Mouse (Mus musculus) erythroblast, adult 5-6 weeks (primary cell): ENCODE measurements around the gene Gdpd3. TPM values are rescaled to one million over a fixed set of nuclear protein-coding genes. Genes with fewer than 3 reads are reported as not detected.
"Not testable (repeated sequence)": the region's sequence is repeated elsewhere in the genome, so short reads cannot be mapped to it uniquely, and the experiment has no call there.

Experiments
- ATAC-seq: replicated peaks from 2 replicates; pipeline ENCODE4 v1.8.0; 2016; ENCODE audit warnings: moderate number of reproducible peaks, mild to moderate bottlenecking, moderate TSS enrichment, inconsistent platforms; ENCODE audit not compliant: poor library complexity, low FRiP score, severe bottlenecking
- total RNA-seq, 2 experiments: library from RNA; stranded (forward) in 1 of 2; stranded (reverse) in 1 of 2; fragments of 150-400 nt in 1 of 2; fragments of 200-764, 138-1000 nt in 1 of 2; gene quantifications; 2 replicates each; pipeline versions ENCODE4 v1.2.3 to v1.2.4; 2015 to 2017; ENCODE audit warnings: low replicate concordance in 2 of 2

The Gdpd3 gene
- total RNA-seq, 2 experiments from 2014 or later: 7.2 TPM; not detected in 1

DNA sequence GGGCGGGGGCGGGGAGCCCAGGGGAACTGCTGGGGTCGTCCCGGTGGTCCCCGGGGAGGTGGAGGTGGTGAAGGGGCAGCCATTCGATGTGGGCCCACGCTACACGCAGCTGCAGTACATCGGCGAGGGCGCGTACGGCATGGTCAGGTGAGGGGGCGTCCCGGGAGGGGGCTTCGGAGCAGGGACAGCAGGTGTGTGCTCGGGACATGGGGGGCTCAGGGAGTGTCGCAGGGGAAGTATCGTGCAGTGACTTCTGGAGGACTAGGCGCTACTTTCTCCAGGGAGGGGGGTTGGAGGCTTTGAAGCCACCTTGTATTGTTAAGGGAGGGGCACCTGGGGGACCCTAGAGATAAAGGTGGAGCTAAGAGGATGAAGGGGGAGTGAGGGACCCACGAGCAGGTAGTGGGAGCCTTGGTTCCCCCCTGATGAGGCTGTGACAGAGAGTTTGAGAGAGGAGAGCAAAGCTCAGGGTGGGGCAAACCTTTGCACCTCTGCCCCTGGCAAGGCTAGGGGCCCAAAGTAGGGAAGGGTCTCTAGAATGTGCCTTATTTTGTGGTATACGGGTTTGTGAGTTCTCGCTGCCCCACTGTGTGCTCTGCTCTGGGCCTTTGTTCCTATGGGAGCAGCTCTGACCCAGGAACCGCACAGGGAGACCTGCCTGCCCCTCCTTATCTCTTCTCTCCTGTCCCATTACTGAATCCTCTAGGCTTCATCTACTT is 6.3 kb upstream of the Gdpd3 start:
- ATAC-seq: peak; percentile 45

DNA sequence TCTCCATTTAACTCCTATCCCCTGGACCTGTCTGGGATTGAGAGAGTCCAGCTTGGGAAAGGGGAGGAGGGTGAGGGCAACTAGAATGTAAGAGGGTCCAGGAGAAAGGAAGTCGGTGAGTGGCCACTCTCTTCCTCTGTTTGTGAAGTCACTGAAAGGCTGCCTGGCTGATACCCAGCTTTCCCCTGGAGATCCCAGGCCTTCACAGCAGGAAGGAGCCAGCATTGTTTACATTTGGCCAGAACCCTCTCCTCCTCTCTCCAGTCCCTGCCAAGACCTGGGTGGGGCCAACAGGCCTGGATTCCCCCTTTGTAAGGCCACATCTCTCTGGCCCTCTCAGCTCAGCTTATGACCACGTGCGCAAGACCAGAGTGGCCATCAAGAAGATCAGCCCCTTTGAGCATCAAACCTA is 5.7 kb upstream of the Gdpd3 start:
- no peak for ATAC-seq

DNA sequence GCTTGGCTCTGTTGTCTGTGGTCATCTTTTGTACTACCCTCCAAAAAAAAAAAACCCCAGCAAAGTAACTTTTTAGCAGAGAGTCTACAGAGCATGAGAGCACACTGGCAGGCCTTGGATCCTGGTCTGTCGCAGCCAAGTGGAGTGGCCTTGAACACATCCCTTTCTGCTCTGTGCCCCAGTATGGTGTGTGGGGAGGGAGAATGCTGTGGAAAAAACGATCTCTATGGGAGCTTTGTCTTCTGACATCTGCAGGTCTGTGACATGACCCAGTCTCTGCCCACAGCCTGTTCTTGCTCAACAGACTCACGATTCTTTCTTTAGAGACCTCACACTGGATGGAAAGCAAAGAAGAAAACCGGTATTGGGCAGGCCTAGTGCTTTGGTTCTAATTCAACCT is 5.2 kb upstream of the Gdpd3 start:
- ATAC-seq: no peak

DNA sequence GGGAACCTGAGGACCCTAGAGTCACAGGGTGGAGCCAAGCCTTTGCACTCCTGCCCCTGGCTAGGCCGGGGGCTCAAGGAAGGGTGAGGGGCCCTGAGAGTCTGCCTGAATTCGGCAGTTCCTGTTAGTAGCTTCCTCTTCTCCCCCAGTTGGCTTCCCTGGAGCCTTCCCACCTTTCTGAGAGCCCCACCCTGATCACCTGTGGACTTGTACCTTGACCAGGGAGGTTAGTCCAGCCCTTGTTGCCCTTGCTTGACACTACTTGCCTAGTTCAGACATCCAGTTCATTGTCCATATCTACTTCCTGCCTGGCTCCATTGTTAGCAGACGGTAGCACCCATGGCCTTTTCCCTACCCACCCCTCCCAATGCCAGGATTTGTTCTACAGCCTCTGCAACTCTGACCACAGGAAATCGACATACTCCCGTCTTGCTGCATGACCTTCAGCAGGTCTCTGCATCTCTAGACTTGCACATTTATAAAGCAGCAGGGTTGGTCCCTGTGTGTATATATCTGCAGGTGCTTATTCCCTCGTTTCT is 4.5 kb upstream of the Gdpd3 start:
- ATAC-seq: no peak

DNA sequence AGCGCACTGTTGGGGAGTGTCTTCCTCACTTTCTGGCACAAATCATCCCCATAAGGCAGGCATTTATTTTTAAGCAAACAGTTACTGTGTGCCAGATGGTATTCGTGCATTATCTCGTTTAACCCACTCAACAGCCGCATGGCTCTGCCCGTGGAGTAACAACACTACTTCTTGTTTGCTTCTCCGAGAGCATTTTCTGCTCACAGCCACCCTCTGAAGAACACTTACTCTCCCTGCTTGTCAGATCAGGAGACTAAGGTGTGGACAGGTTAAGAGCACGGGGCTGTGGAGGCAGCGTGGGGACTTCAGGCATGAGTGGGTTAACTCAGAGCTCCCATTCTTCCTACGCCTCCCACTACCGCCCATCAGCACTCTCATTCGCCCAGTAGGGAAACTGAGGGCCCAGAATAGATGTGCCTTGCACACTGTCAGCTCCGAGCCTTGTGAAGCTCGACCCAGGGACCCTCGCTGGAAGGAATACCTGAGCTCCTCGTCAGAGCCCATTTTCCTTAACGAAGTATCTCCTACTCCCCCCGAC is 3.6 kb upstream of the Gdpd3 start:
- no peak for ATAC-seq

DNA sequence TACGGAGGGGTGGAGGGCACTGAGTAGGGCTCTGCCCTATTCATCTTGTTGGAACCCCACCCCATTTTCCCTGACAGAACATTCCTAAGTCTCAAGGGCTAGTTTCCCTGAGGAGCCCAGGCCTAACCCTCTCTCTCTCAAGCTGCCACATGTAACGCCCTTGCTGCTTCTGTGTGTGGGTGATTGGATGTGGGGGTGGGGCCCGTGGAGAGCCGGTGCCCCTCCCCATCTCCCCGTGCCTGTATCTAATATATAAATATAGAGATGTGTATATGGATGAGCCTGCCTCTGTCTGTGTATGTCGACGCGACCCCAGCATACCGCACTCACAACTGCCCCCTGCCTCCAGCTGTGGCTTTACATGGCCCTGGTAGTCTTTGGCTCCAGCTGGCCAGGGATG is 594 bp upstream of the Gdpd3 start:
- 0 out of 2 replicates have a peak, but pooled peaks have one; percentile 17 for ATAC-seq

DNA sequence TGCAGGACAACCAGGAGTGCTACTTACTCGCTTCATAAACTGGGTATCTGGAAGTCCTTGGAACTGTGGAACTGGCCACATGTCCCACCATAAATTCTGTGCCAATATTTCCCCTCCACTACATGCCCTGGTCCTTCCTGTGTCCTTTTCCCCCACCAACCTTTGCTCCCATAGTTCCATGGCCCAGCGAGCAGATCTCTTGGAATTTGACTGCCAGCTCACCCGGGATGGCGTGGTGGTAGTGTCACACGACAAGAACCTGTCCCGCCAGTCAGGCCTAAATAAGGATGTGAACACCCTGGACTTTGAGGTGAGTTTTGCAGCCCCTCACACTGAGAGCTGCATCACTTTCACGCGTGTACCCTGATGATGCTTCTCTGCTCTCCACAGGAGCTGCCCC is 867 bp downstream of the Gdpd3 start:
- no peak for ATAC-seq

DNA sequence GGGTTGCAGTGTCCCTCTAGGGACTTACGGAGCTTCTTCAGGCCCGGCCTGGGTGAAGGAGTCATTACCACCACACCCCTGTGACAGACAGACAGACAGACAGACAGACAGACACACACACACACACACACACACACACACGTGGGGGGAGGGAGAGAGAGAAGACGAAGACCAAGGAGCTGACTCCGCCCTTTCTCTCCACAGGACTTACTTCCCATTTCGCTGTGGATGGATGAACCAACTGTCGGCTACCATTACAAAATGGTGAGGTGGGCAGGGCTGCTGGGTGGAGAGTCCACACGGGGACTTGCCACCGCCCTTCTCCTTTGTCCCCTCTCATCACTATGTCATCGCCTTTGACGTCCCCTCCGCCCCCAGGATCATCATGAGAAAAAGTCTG is 4.7 kb downstream of the Gdpd3 start:
- ATAC-seq: no peak

DNA sequence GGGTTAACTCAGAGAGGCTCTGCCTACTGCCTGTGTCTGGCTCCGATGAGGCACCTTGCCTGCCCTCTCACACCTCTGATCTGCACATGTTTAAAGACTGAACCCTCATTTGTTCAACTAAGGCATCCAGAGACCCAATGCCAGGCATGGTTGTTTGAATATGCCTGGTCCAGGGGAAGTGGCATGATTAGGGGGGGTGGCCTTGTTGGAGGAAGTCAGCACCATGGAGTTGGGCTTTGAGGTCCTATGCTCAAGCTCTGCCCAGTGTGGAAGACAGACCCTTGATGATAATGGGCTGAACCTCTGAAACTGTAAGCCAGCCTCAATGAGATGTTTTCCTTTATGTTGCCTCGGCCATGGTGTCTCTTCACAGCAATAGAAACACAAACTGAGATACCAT is 7.2 kb downstream of the Gdpd3 start:
- no peak for ATAC-seq

DNA sequence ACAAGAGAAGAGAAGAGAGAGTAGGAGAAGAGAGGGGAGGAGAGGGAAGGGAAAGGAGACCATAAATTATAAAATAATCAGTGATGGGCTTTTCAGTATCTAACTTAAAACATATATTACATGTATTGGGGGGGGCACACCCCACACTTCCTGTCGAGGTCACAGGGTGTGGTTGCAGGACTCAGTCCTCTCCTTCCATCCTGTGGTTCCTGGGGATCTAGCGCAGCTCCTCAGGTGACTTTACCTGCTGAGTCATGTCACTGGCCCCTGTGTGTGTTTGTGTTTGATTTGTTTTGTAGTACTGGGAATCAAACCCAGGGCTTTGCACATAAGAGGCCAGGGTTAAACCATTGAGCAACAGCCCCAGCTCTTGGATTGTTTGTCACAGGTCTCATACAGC is 8.3 kb downstream of the Gdpd3 start:
- ATAC-seq: no peak

DNA sequence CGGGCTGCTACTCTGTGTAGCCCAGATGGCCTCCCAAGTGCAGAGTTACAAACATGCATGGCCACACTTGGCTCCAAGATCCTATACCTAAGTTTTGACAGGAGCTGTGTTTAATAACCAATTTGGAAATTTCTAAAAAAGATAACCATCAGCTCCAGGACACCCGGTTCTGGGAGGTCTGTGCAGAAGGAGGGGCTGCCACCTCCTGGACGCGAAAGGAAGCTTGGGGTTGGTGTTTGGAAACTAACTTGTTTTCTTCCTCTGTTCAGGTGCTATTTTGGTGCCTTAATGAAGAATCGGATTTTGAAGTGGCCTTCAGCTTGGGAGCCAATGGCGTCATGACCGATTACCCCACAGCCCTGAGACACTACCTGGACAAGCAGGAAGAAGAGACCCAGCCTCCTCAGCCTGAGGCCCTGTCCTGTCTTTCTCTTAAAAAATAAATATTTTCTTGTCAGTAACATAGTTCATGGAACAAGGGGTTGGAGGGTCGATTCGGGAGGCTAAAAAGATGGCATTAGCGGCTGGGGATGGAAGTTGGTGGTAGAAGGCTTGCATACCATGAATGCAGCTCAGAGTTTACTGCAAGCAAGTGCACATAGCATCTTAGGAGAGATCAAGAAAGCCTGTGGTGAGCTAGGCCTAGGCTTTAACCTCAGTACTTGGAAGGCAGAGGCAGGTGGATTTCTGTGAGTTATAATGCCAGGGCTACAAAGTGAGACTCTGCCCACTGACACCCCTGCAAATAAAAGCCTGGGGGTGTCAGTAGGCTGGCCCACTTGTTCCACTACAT is 9.2 kb downstream of the Gdpd3 start:
- no peak for ATAC-seq

DNA sequence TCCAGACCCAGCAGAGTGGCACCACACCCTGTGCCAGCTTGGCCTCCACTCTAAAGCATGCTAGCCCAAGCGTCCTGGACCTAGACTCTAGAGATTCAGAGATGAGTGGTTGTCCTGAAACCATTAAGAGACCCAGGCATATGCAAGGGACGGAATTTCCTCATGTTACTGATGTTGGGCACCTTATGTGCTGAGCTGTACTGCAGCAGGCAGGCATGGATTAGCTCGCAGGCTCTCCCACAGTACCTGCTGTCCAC is 9.8 kb downstream of the Gdpd3 start:
- ATAC-seq: no peak

DNA sequence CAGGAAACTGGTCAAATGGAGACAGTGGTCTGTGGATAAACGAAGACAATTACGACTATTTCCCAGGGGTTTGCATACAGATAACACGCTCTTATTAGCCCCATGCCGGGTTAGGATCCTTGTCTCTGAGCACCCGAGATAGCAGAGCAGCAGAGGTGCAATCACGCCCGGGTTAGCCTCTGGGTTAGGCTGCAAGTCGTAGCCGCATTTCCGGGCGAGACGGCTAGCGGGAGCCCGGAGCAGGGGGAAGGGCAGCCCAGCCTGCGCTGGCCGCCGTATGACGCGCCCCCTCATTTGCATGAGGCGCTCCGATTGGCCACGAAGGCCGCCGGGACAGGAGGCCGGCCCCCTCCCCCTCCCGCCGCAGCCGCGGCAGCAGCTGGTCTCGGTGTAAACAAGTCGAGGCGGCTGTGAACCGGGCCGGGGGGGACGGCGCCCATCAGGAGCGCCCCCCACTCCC is 10.5 kb downstream of the Gdpd3 start, which contains the start of gene Ypel3:
Gene Ypel3, plus strand, starts transcription at position 358 of the 460 bp plus-strand sequence.
- ATAC-seq: peak; percentile 91

DNA sequence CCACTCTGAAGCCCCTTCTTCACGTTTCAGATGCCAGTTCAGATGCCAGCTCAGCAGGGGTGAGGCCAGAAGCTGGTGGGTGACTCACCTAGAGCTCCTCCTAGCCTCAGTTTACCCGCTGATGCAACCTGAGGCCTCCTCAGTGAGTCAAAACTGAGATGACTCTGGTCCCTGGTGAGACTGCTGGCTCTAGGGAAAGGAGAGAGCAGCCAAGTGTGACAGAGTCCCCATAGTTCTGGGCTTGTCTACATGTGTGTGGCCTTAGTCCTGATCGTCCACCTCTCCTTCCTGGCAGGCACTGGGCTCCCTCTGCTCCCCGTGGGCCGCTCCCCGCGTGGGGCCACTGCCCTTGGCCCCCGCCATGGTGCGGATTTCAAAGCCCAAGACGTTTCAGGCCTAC is 11.3 kb downstream of the Gdpd3 start:
- peak; percentile 23 for ATAC-seq

DNA sequence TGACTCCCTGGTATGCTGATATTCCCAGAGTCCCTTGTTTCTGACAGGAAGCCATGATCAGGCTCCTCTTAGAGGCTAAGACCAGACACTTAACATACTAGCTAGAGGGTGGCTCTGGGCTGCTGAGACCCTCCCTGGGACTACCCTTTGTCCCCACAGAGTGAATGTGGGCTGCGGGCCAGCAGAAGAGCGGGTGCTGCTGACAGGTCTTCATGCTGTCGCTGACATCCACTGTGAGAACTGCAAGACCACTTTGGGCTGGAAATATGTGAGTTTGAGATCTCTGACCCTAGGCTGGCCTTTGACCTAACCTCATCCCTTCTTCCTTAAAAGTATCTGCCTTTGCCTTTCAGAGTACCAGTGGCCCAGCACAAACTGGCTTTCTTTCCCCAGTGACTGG is 12.0 kb downstream of the Gdpd3 start:
- no peak for ATAC-seq

DNA sequence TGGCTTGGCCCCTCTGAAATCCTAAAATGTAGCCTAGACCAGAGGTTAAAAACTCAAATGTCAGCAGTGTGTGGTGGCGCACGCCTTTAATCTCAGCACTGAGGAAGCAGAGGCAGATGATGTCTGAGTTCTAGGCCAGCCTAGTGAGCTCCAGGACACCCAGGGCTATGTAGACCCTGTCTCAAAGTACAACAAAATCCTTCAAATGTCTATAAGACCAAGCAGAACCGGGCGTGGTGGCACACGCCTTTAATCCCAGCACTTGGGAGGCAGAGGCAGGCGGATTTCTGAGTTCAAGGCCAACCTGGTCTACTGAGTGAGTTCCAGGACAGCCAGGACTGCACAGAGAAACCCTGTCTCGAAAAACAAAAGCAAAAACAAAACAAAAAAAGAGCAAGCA is 13.0 kb downstream of the Gdpd3 start:
- ATAC-seq: not testable (repeated sequence)

DNA sequence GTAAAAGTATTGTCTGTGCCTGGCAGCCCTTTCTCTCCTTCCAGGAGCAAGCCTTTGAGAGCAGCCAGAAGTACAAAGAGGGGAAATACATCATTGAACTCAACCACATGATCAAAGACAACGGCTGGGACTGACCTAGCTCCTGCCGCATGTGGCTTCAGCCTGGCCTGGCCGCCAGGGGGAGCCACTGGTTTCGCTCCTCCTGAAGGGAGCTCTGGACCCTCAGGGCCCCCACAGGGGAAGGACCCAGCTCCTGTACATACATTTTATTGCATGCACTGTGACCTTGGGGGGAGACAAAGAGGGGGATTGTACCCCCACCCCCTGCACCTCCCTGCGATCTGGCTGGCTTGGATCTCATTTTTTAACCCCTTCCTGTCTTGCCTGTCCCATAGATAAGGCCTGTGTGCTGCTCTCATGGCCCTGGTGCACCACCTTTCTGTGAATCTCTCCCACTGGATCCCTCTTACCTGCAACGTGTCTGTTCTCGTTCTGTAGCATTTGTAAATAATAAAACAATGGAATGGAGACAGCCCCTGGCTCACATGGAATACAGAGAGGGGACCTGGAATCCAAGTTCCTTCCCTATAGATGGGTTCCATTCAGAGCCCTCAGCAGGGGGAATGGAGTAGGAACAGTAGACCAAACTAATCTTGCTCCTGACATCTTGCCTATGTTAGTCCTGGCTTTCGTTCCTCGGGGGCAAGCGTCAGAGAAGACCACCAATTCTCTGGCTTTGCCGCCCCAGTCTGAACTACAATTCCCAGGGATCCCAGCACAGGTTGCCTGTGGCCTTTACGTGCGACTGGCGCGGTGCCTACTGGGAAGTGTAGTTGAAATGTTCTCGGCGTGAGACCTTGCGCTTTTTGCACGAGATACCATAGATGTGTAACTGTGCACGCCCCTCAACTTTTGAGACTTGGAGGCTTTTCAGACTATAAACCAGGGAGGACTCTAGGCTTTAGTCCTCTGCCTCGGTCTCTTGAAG is 14.1 kb downstream of the Gdpd3 start:
- peak; percentile 52 for ATAC-seq

DNA sequence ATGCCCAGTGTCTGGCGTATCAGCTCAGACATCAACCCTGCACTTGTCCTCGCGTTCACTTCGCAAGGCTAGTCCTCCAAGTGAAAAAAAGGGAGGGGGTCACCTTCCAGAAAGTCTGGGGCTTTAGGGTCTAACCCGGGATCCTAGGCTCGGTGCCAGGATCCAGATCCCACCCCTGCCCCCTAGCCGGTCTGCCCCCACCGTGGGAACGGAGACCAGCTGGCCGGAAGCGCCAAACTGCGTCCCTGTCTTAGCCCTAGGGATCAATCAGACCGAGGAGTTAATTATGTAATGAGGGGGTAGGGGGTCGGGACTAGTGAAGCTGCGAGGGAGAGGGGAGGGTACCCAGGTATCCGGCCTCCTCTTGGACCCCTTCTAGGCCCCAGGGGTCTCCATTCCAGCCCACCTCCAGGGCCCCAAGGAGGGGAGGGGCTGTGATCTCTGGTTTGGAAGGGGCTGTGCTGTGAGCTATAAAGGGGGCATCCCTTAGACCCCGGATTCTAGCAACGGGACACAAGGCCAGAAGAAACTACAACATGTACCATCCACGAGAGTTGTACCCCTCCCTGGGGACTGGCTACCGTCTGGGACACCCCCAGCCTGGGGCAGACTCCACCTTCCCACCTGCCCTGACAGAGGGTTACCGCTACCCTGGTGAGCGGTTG is 15.0 kb downstream of the Gdpd3 start, which contains the start of gene Tbx6:
Gene Tbx6, plus strand, starts transcription at position 513 of the 665 bp plus-strand sequence.
- ATAC-seq: no peak
